In genomic region chr6:140927616-140928015, GRCm38 (mm10) we compare ENCODE assay signal across 26 mouse cellular contexts.
"Had no signal": no experiment of that assay in that cellular context is flagged by ENCODE, and none has a peak within 500 bp of the region (broad histone marks: within the 10 kb centered on the region; RNA-seq: fewer than 3 reads in every experiment).

No protein-coding gene starts in this region.

- DNase-seq: gastrocnemius, adult 2 months; gastrocnemius, postnatal 10 days; gastrocnemius, postnatal 25 days; heart, adult 18-20 months; heart, postnatal 10 days; heart, postnatal 4 days; kidney, adult 18-20 months; kidney, adult 8-10 months; kidney, postnatal 10 days; kidney, postnatal 25 days; kidney, postnatal 4 days; liver; liver, embryonic 13.5 days had no signal

- H3K4me1 ChIP-seq: heart, embryonic 10.5 days; heart, embryonic 12.5 days; hindbrain, embryonic 10.5 days; hindbrain, embryonic 12.5 days; limb, embryonic 12.5 days; liver, embryonic 13.5 days had no signal

- H3K4me3 ChIP-seq: gastrocnemius, adult 2 months; heart, embryonic 10.5 days; heart, embryonic 12.5 days; hindbrain, embryonic 10.5 days; hindbrain, embryonic 12.5 days; layer of hippocampus, adult 2 months; left cerebral cortex, adult 2 months; limb, embryonic 10.5 days; limb, embryonic 12.5 days; liver, embryonic 13.5 days had no signal

- H3K36me3 ChIP-seq: heart, embryonic 10.5 days; heart, embryonic 12.5 days; hindbrain, embryonic 10.5 days; hindbrain, embryonic 12.5 days; limb, embryonic 10.5 days; limb, embryonic 12.5 days; liver, embryonic 13.5 days had no signal

- H3K4me2 ChIP-seq: heart, embryonic 12.5 days; hindbrain, embryonic 12.5 days; hindbrain, embryonic 14.5 days; limb, embryonic 12.5 days; liver, embryonic 11.5 days; liver, embryonic 13.5 days had no signal

- ATAC-seq: hindbrain, embryonic 16.5 days; inflammation-experienced regulatory T-cells, adult 6 months; intestine, postnatal 0 days had no signal

- H3K9me3 ChIP-seq: heart, embryonic 10.5 days; heart, embryonic 12.5 days; hindbrain, embryonic 10.5 days; hindbrain, embryonic 12.5 days; limb, embryonic 10.5 days; limb, embryonic 12.5 days; liver, embryonic 13.5 days had no signal

- H3K27ac ChIP-seq: gastrocnemius, adult 2 months; heart, embryonic 10.5 days; hindbrain, embryonic 10.5 days; hindbrain, embryonic 12.5 days; hindbrain, embryonic 14.5 days; layer of hippocampus, adult 2 months; left cerebral cortex, adult 2 months; limb, embryonic 10.5 days; limb, embryonic 12.5 days; liver, embryonic 13.5 days had no signal

- H3K9ac ChIP-seq: heart, embryonic 12.5 days; hindbrain, embryonic 12.5 days; hindbrain, embryonic 14.5 days; limb, embryonic 12.5 days; liver, embryonic 13.5 days had no signal

- H3K27me3 ChIP-seq: heart, embryonic 12.5 days; hindbrain, embryonic 12.5 days; limb, embryonic 12.5 days; liver, embryonic 13.5 days had no signal
